Mouse (Mus musculus) forebrain, embryonic 16.5 days (tissue): ENCODE results near the gene Adcyap1. TPM values are rescaled to one million over a fixed set of nuclear protein-coding genes. Genes with fewer than 3 reads are reported as not detected.

ENCODE experiments used
- ATAC-seq: fragments of 200-750 bp; cut with Nextera tagmentation; 2 replicates; pipeline ENCODE4 v1.8.0; 2017; ENCODE audit warnings: mild to moderate bottlenecking, moderate library complexity
- H3K27ac ChIP-seq: fragments of 300-500 bp; sonication (generic); 2 replicates; pipeline ENCODE4 v1.5.1; 2014; ENCODE audit warnings: low read length, control low read depth
- H3K27me3 ChIP-seq: fragments of 300-500 bp; sonication (generic); replicated peaks from 2 replicates; pipeline ENCODE4 v1.6.1; 2014; ENCODE audit warnings: low read length; ENCODE audit not compliant: control insufficient read depth, insufficient read depth
- H3K36me3 ChIP-seq: fragments of 300-500 bp; sonication (generic); 2 replicates; pipeline ENCODE4 v1.6.1; 2014; ENCODE audit not compliant: control insufficient read depth, insufficient read depth
- H3K4me1 ChIP-seq: fragments of 300-500 bp; sonication (generic); replicated peaks from 2 replicates; pipeline ENCODE4 v1.6.1; 2014; ENCODE audit warnings: low read length; ENCODE audit not compliant: control insufficient read depth, insufficient read depth
- H3K4me2 ChIP-seq: fragments of 300-500 bp; sonication (generic); 2 replicates; pipeline ENCODE4 v1.6.1; 2014; ENCODE audit warnings: mild to moderate bottlenecking, low read length, control low read depth
- H3K4me3 ChIP-seq: fragments of 300-500 bp; sonication (generic); replicated peaks from 2 replicates; pipeline ENCODE4 v1.5.1; 2014; ENCODE audit warnings: mild to moderate bottlenecking, low read length, control low read depth
- H3K9ac ChIP-seq: fragments of 300-500 bp; sonication (generic); replicated peaks from 2 replicates; pipeline ENCODE4 v1.6.1; 2014; ENCODE audit warnings: low read depth, low read length, control low read depth
- H3K9me3 ChIP-seq: fragments of 300-500 bp; sonication (generic); 2 replicates; pipeline ENCODE4 v1.6.1; 2016; ENCODE audit warnings: low read length; ENCODE audit not compliant: control insufficient read depth
- WGBS: fragments of 180-500 bp; shearing (Covaris S2); extraction: QIAGEN DNeasy Blood & Tissue Kit; methylation state at CpG from one replicate; pipeline ENCODE4 v1.1.7; 2014; 5-methylcytosine and 5-hydroxymethylcytosine counted together
- polyA plus RNA-seq: library from polyadenylated mRNA; unstranded; fragments of >200 nt; fragmentation: Nextera tagmentation; extraction: Ambion mirVana; gene quantifications from 2 replicates; pipeline ENCODE4 v1.2.1, GENCODE M21; 2015

Adcyap1 gene
- polyA plus RNA-seq: 10.2 and 12.3 TPM in 2 replicates

DNA sequence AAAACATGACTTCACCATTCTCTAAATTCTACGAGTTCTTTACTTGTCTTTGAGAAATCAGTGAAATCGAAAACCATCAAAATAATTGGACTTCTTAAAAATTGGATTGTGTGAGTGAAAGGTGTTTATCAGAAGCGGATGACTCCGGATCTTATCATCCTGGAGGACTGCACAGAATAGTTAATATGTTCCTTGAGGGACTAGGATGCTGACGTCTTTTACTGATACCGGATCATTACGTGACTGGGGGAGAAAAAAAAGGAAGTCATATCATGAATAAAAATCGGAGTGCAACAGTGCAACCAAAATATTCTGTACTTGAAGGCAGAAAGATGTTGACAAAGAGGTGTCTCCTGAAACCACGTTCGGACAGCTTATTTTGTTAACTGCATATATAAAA lies at the start of gene Adcyap1:
Gene Adcyap1, plus strand, starts transcription at position 301 of the 400 bp plus-strand sequence.
- Histone ChIP-seq H3K27ac (no peak within 1 kb of the TSS), H3K27me3 (peaks cover 29% of the 10 kb centered on the region)

DNA sequence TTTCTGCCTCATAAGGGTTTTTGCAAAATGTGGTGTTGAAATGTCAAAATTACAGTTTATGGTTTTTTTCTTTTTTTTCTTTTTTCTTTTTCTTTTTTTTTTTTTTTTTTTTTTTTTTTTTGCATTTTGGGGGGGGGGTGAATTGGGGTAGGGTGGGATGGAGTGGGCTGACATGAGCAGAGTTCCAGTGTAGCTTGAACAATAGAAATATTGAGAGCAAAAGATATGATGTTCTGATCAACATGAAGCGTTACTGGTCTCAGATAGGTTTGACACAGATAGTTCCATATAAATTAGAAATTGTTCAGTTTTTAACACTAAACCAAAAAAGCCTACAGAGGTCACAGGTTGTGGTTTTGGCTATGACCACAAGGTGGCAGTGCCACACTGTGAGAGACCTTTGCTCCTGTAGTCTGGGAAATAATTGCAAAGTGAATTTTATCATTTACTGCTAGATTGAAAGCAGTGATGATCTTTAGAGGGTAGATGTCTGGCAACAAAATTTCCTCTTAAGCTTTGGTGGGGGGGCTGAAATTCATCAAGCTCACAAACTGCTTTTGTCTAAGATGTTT lies 40.5 kb upstream of the Adcyap1 start:
- H3K4me3 ChIP-seq: no peak overlapping the region
- H3K4me2 ChIP-seq: no peak overlapping the region
- no peak overlapping the region for H3K9ac ChIP-seq
- H3K9me3 ChIP-seq: no peaks in the 10 kb centered on the region
- H3K36me3 ChIP-seq: no peaks in the 10 kb centered on the region
- 22% methylated on average over 1 of the region's 1 CpGs for WGBS
- no peak overlapping the region for H3K27ac ChIP-seq
- peak; percentile 71 for ATAC-seq
- H3K4me1 ChIP-seq: no peaks in the 10 kb centered on the region
- no peaks in the 10 kb centered on the region for H3K27me3 ChIP-seq

More for the DNA sequence above, at the start of gene Adcyap1:
- H3K4me3 ChIP-seq: peak within 1 kb of the TSS; percentile 49
- H3K9ac ChIP-seq: peak within 1 kb of the TSS; percentile 59; the same call in 1 of the 2 replicates
- H3K4me1 ChIP-seq: peaks cover 32% of the 10 kb centered on the region
- WGBS: 25% methylated on average over 10 of the region's 10 CpGs
- no peaks in the 10 kb centered on the region for H3K9me3 ChIP-seq
- H3K36me3 ChIP-seq: no peaks in the 10 kb centered on the region
- ATAC-seq: no peak
- H3K4me2 ChIP-seq: peak within 1 kb of the TSS; percentile 78

DNA sequence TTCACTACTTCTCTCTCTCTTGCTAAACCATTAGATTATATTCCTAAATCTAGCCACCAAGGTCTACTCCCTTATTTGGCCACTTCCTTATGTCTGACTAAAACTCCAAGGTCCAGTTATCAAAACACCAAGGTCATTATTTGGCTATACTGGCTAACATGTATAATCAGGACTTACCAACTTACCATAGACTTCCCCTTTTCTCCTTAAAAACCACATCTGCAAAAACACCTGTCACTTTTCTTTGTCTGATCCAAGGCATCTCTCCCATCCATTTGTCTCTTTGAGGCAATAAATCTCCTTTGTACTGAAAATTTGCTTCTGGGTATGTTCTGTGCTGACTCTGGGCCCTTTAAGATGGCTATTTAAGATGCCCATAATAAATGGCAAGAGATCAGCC lies 29.2 kb upstream of the Adcyap1 start:
- Histone ChIP-seq H3K9ac (no peak overlapping the region), H3K36me3 (no peaks in the 10 kb centered on the region), H3K4me1 (no peaks in the 10 kb centered on the region), H3K27ac (no peak overlapping the region), H3K4me2 (no peak overlapping the region), H3K4me3 (no peak overlapping the region), H3K9me3 (no peaks in the 10 kb centered on the region), H3K27me3 (no peaks in the 10 kb centered on the region)
- ATAC-seq: no peak

GRCm38 (mm10) chr17:93196846-93197245 lies 2.0 kb upstream of the Adcyap1 start:
- no peak overlapping the region for H3K4me3 ChIP-seq
- ATAC-seq: no peak
- WGBS: 41% methylated on average over 2 of the region's 2 CpGs

DNA sequence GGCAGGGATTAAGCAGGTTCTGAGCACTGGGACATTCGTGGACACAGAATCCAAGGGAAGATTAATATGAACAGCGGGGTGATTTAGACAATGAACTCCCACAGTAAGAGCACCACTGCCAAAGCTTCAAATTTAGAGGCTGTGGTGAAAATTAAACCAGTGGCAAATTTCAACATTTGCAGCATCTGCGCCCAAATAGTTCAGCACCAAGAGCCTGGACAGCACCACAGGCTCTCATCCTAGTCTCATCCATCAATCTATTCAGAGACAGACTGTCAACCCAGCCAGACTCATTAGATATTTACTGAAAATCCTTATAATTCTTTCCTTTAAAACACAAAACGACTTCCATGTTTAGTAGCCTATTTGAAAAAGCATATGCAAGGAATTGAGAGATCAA lies 604 bp upstream of the Adcyap1 start:
- Histone ChIP-seq H3K4me2 (no peak overlapping the region), H3K27ac (no peak overlapping the region), H3K4me1 (peaks cover 28% of the 10 kb centered on the region), H3K9ac (no peak overlapping the region), H3K27me3 (peaks cover 29% of the 10 kb centered on the region), H3K9me3 (no peaks in the 10 kb centered on the region), H3K36me3 (no peaks in the 10 kb centered on the region), H3K4me3 (no peak overlapping the region)
- 13% methylated on average over 4 of the region's 4 CpGs for WGBS
- no peak for ATAC-seq

More at GRCm38 (mm10) chr17:93196846-93197245, 2.0 kb upstream of the Adcyap1 start:
- H3K27ac ChIP-seq: no peak overlapping the region
- H3K9ac ChIP-seq: no peak overlapping the region
- H3K27me3 ChIP-seq: peaks cover 23% of the 10 kb centered on the region
- no peak overlapping the region for H3K4me2 ChIP-seq
- no peaks in the 10 kb centered on the region for H3K9me3 ChIP-seq
- no peaks in the 10 kb centered on the region for H3K36me3 ChIP-seq
- peaks cover 16% of the 10 kb centered on the region for H3K4me1 ChIP-seq

GRCm38 (mm10) chr17:93199218-93199617 lies 401 bp downstream of the Adcyap1 start:
- no peaks in the 10 kb centered on the region for H3K36me3 ChIP-seq
- no peaks in the 10 kb centered on the region for H3K9me3 ChIP-seq
- under 1% methylated on average over 15 of the region's 15 CpGs for WGBS
- peak overlapping the region; percentile 49 for H3K4me3 ChIP-seq
- ATAC-seq: no peak
- 0 out of 2 replicates have a peak overlapping the region, but pooled peaks have one; percentile 9 for H3K9ac ChIP-seq
- H3K27me3 ChIP-seq: peaks cover 29% of the 10 kb centered on the region
- no peak overlapping the region for H3K27ac ChIP-seq
- peaks cover 35% of the 10 kb centered on the region for H3K4me1 ChIP-seq
- peak overlapping the region; percentile 78 for H3K4me2 ChIP-seq

DNA sequence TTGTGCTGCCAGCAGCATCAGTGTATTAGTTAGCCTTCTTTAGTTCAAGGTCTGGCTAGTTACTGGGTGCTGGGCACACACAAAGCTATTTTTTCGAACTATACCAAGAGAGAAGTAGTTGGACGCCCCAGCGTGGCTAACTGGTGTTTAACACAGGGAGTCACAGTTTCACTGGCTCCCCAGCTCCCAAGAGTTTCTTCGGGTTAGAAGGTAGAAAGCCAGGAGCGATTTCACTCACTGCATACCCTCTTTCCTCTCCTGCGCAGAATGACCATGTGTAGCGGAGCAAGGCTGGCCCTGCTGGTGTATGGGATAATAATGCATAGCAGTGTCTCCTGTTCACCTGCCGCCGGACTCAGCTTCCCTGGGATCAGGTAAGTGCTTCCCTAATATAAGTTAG lies 930 bp downstream of the Adcyap1 start:
- ATAC-seq: no peak
- Histone ChIP-seq H3K27ac (no peak overlapping the region), H3K36me3 (no peaks in the 10 kb centered on the region), H3K9me3 (no peaks in the 10 kb centered on the region), H3K9ac (peak overlapping the region; percentile 59; the same call in 1 of the 2 replicates), H3K27me3 (peaks cover 31% of the 10 kb centered on the region), H3K4me1 (peaks cover 35% of the 10 kb centered on the region), H3K4me2 (peak overlapping the region; percentile 78), H3K4me3 (peak overlapping the region; percentile 49)
- 1% methylated on average over 9 of the region's 9 CpGs for WGBS

- peak overlapping the region; percentile 49 for H3K4me3 ChIP-seq
- whole genome bisulfite sequencing: under 1% methylated on average over 29 of the region's 29 CpGs
- peak overlapping the region; percentile 78 for H3K4me2 ChIP-seq
- H3K27me3 ChIP-seq: peaks cover 31% of the 10 kb centered on the region
- H3K9me3 ChIP-seq: no peaks in the 10 kb centered on the region
- H3K4me1 ChIP-seq: peaks cover 35% of the 10 kb centered on the region
- ATAC-seq: no peak
- peak overlapping the region; percentile 59 for H3K9ac ChIP-seq
- no peaks in the 10 kb centered on the region for H3K36me3 ChIP-seq
- H3K27ac ChIP-seq: no peak overlapping the region; the same call in 1 of the 2 replicates
Measured at GRCm38 (mm10) chr17:93200386-93201264, 1.8 kb downstream of the Adcyap1 start.

DNA sequence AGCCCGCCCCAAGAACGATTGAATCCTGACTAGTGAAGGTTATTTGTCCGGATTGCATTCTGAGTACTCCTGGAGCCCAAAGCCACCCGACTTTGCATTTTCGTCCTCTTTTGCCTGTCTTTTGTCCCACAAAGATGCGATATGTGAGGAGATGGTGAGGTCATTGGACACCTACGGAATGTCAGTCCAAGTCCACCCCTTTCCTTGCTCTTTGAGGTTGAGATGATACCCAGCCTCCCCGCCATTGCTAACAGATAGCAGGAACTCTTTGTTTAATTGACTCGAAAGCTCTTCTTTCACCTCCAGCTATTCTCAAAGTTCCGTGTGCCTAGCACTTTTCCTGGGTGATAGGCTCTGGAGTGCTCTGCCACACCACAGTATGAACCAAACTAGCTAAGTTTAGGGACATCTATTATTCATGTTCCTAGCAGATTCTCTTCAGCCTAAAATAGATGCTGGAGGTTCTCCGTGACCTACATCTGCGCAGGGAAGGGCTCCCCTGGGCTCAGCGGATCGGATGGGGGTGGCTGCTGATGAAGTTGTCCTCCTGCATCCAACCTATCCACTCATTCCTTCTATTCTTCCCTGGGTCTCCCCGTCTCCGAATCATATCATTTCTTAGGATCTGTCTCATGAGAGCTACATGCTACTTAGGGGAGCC lies 2.6 kb downstream of the Adcyap1 start:
- 2% methylated on average over 16 of the region's 16 CpGs for WGBS
- H3K36me3 ChIP-seq: no peaks in the 10 kb centered on the region
- peak overlapping the region; percentile 45 for H3K27ac ChIP-seq
- ATAC-seq: no peak; the same call in 1 of the 2 replicates
- H3K4me3 ChIP-seq: peak overlapping the region; percentile 49
- peaks cover 31% of the 10 kb centered on the region for H3K27me3 ChIP-seq
- H3K9me3 ChIP-seq: no peaks in the 10 kb centered on the region
- peaks cover 35% of the 10 kb centered on the region for H3K4me1 ChIP-seq
- peak overlapping the region; percentile 59 for H3K9ac ChIP-seq
- peak overlapping the region; percentile 78 for H3K4me2 ChIP-seq
